Mouse (Mus musculus): ENCODE measurements around the gene Txndc15.

GRCm38 (mm10) chr13:55686107-55686633 is 28.3 kb upstream of the Txndc15 start:
- TF ChIP-seq POLR2A (IDR thresholded peaks at IDR 0.05; ENCODE audit: insufficient read depth, low read depth, low read length) (no peak), CTCF (IDR thresholded peaks at IDR 0.05; ENCODE audit: insufficient read depth, low read depth, low read length) (no peak)
